Mouse (Mus musculus): ENCODE measurements at regions not wholly inside any gene's neighbourhood (a gene's known extent, or its start where the extent isn't known, plus 50 kb on each side); places are given as distances from the start of the nearest gene placed in this dataset.

- DNase-seq (ENCODE audit: low read depth, low spot score) = no peak
Observed at GRCm38 (mm10) chr3:41140391-41140790, 57.5 kb upstream of the Pgrmc2 start.

DNA sequence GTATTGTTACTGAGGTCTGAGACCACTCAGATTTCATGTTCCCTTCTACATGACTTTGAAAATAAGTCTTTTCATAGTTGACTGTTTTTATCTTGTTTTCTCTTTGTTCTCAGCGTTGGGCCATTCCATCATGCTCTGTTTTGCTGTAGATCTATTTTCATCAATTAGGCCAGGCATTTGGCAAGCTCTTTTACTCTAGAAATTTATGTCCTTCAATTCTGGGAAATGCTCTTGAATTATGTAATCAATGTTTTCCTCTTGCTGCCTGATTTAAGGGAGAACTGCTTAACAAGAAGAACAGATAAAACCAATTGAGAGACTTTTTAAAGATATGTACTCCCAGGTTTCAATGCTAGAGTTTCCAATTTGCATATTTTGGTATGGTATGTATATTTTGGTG is 55.1 kb upstream of the Pgrmc2 start:
- DNase-seq (ENCODE audit: low read depth, low spot score) = no peak

DNA sequence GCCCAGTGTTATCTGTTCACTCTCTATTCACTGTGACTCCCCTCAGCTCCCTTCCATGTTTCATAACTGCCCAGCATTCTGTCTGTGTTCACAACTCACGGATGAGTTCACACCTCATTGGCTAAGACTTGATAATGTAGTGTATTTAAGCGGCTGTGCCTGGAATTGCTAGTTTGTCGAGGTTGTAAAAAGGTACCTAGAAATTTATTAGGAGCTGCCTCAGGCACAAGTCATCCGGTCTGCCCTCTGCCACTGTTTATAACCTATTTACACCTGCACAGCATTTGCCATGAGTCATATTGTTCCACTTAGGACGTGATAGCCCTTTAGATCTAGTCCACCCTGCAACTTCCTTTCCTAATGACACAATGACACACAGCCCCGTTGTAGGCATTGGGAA is 50.0 kb upstream of the Pgrmc2 start:
- no peak for DNase-seq (ENCODE audit: low read depth, low spot score)
